Mouse (Mus musculus) E14TG2a.4 (cell line): ENCODE results near the gene Fignl2.

Experiments
- H3K27me3 ChIP-seq: 2 replicates; pipeline ENCODE4 v1.6.1; 2014; ENCODE audit warnings: low read length, control low read depth; ENCODE audit not compliant: insufficient read depth
- H3K36me3 ChIP-seq: 2 replicates; pipeline ENCODE4 v1.6.1; 2014; ENCODE audit warnings: low read length, control low read depth; ENCODE audit not compliant: insufficient read depth
- H3K4me1 ChIP-seq: replicated peaks from 2 replicates; pipeline ENCODE4 v1.6.1; 2014; ENCODE audit warnings: low read depth, low read length, control low read depth
- H3K4me3 ChIP-seq: replicated peaks from 2 replicates; pipeline ENCODE4 v1.5.1; 2014; ENCODE audit warnings: mild to moderate bottlenecking, low read length
- H3K9me3 ChIP-seq: 2 replicates; pipeline ENCODE4 v1.6.1; 2014; ENCODE audit warnings: low read length, control low read depth
- CTCF ChIP-seq: conservative IDR thresholded peaks from 2 replicates; pipeline ENCODE4 v1.5.1; 2014; ENCODE audit warnings: low read length
- NANOG ChIP-seq: IDR thresholded peaks from 2 replicates; pipeline ENCODE4 v1.6.1; 2014; ENCODE audit warnings: borderline replicate concordance, low read length, mixed read lengths
- POU5F1 ChIP-seq: IDR thresholded peaks from 2 replicates; pipeline ENCODE4 v1.6.1; 2014; ENCODE audit warnings: low read length, borderline replicate concordance

Fignl2 gene

DNA sequence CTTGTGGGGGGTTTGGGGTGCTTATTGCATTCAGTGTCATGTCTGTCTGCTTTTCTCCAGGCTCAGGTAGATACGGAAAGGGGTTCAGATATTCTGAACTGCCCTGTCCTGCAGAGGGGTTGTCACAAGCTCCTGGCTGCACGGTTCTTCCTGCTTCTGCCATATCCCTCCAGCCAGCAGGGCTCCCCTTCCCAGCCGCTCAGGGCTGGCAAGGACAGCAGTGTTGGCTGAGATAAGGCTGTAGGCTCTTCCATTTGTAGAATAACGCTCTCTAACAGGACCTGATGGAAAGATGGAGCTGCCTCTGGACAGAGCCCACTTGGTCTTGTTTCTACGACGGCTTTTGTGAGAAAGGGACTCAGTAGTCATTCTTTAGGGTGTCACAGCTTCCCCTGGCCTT, 36.4 kb downstream of the Fignl2 start:
- Histone ChIP-seq H3K4me1 (peaks cover 23% of the 10 kb centered on the region), H3K27me3 (peaks cover 93% of the 10 kb centered on the region), H3K4me3 (no peak overlapping the region), H3K9me3 (peaks cover 23% of the 10 kb centered on the region), H3K36me3 (no peaks in the 10 kb centered on the region)
- TF ChIP-seq POU5F1, result no peak
- TF ChIP-seq CTCF, result no peak
- TF ChIP-seq NANOG, result no peak

DNA sequence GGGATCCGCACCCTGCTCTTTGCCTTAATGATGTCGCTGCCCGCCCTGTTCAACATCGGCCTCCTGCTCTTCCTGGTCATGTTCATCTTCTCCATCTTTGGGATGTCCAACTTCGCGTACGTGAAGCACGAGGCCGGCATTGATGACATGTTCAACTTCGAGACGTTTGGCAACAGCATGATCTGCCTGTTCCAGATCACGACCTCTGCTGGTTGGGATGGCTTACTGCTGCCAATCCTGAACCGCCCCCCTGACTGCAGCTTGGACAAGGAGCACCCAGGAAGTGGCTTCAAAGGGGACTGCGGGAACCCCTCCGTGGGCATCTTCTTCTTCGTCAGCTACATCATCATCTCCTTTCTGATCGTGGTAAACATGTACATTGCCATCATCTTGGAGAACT, 38.7 kb downstream of the Fignl2 start:
- peaks cover 90% of the 10 kb centered on the region for H3K27me3 ChIP-seq
- TF ChIP-seq NANOG (no peak), CTCF (peak; percentile 60)
- H3K4me3 ChIP-seq, result peak overlapping the region; percentile 60
- peaks cover 16% of the 10 kb centered on the region for H3K4me1 ChIP-seq
- peaks cover 17% of the 10 kb centered on the region for H3K9me3 ChIP-seq
- no peaks in the 10 kb centered on the region for H3K36me3 ChIP-seq

DNA sequence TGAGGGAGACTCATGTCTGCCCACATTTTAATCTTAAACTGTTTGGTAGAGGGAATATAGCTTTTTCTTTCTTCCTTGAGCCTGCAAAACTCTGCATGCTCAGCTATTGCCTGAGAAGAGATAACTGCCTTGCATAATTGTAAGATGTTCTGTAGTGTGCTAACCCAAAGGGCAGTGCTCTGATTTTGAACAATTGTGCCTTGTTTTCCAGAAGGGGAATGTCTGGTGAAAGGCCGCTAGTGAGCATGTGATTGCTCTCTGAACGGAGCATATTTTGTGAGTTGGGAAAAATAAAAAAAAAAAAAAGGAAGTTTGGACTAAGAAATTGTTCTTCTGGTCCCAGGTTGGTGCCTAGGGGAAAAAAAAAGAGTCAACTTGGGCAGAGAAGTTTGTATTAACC, 49.4 kb downstream of the Fignl2 start:
- TF ChIP-seq POU5F1 (no peak), CTCF (no peak), NANOG (no peak)
- Histone ChIP-seq H3K4me3 (no peak overlapping the region), H3K27me3 (peaks cover 58% of the 10 kb centered on the region), H3K4me1 (peaks cover 8% of the 10 kb centered on the region; the same call in 1 of the 2 replicates), H3K36me3 (no peaks in the 10 kb centered on the region), H3K9me3 (no peaks in the 10 kb centered on the region)

DNA sequence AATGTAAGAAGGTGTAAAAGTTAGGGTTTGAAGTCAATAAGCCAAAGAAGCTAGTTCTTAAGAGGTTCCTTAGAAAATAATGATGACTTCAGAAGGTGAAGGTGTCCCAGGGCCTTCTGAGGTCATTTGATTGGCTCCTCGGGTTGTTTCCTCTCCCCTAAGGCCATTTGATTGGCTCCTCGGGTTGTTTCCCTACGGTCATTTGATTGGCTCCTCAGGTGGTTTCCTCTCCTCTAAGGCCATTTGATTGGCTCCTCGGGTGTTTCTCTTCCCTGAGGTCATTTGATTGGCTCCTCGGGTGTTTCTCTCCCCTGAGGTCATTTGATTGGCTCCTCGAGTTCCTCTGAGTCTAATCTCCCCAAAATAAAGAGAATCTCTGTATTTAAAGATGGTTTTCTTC, 67.0 kb downstream of the Fignl2 start:
- peaks cover 8% of the 10 kb centered on the region for H3K9me3 ChIP-seq
- no peaks in the 10 kb centered on the region for H3K36me3 ChIP-seq
- peaks cover 15% of the 10 kb centered on the region for H3K27me3 ChIP-seq
- peaks cover 9% of the 10 kb centered on the region for H3K4me1 ChIP-seq
- no peak for TF ChIP-seq POU5F1
- TF ChIP-seq NANOG, result no peak
- TF ChIP-seq CTCF, result no peak
- H3K4me3 ChIP-seq, result no peak overlapping the region

DNA sequence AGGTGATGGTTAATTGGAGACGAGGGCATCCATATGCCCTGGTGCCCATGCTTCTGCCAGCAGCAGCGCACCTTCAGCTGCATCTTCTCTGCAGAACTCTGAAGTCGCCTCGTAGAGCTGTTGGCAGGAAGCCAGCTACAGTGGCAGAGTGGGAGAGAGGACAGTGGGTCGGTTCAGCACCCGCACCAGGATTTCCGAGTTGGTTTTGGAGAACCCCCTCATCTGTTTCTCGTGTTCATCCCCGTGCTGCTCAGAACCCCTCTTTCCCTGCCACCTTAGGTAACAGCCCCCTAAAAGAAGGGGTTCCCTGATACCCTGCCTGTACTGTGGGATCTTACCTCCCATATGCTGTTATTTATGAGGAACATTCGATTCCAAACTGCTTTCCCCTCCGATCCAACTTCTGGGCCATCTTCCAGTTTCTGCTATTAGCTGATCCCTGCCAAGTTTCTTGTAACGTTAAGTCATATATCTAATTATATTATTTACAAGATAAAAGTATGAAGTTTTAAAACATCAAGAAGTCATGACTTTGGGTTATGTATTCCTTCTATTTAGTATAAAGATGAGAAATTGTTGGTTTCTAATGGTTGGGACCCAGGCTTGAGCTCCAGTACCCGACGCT, 69.9 kb downstream of the Fignl2 start:
- Histone ChIP-seq H3K9me3 (no peaks in the 10 kb centered on the region), H3K4me1 (peaks cover 9% of the 10 kb centered on the region), H3K4me3 (no peak overlapping the region), H3K36me3 (no peaks in the 10 kb centered on the region), H3K27me3 (peaks cover 35% of the 10 kb centered on the region)
- TF ChIP-seq CTCF, result no peak
- no peak for TF ChIP-seq POU5F1
- TF ChIP-seq NANOG, result no peak

DNA sequence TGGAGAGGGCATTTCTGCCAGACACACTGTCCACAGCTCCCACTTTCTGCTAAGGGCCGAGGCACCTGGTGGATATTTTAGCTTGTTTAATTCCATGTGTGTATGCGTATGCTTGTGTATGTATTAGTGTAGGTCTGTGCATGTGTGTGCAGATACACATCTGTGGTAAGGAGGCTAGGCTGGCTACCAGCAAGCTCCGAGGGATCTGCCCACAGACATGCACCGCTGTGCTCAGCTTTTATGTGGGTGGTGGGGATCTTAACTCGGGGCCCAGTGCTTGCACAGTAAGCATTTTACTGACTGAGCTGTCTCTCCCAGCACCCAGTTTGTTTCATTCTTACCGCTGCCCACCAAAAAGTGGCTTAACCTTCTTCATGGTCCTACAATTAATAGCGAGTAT, 71.1 kb downstream of the Fignl2 start:
- peaks cover 9% of the 10 kb centered on the region for H3K4me1 ChIP-seq
- H3K4me3 ChIP-seq, result no peak overlapping the region
- no peaks in the 10 kb centered on the region for H3K9me3 ChIP-seq
- TF ChIP-seq POU5F1, result no peak
- no peak for TF ChIP-seq NANOG
- TF ChIP-seq CTCF, result no peak
- no peaks in the 10 kb centered on the region for H3K36me3 ChIP-seq
- H3K27me3 ChIP-seq, result peaks cover 38% of the 10 kb centered on the region

DNA sequence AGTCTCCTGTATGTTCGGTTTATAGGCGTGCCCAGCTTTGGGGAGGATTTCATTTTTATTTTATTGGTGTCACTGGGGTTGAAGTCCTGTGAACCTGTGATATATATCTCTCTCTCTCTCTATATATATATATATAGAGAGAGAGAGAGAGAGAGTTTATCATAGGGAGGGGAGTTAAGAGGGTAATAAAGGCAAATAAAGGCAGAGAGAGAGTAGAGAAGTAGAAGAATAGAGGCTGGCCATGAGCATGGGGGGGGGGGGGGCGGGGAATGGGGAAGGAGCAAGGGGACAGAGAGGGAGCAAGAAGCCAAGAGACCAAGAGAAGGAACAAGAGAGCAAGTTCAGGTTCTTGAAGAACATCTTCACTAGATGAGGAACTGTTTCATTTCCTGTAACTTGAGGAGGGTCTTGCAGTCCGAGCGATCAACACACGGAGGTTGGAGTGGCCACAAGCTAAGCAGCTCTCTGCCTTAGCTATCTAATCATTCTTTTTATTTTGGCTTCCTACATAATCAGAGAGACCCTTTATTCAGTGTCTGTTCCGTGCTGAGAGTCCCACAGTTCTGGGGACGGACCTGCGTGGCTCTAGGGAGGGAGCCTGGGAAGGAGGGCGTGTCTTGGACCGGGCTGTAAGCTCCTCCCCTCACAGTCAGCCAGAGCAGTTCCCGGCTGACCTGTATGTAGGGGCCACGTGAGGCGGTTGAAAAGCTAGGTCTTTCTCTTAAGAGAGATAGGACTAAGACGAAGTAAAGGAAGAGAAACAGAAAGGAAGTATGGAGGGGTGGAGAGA, 71.9 kb downstream of the Fignl2 start:
- peaks cover 9% of the 10 kb centered on the region for H3K4me1 ChIP-seq
- no peaks in the 10 kb centered on the region for H3K36me3 ChIP-seq
- H3K4me3 ChIP-seq, result peak overlapping the region; percentile 30; the same call in 1 of the 2 replicates
- no peaks in the 10 kb centered on the region for H3K9me3 ChIP-seq
- peaks cover 38% of the 10 kb centered on the region for H3K27me3 ChIP-seq
- TF ChIP-seq POU5F1 (no peak), CTCF (no peak), NANOG (no peak)

DNA sequence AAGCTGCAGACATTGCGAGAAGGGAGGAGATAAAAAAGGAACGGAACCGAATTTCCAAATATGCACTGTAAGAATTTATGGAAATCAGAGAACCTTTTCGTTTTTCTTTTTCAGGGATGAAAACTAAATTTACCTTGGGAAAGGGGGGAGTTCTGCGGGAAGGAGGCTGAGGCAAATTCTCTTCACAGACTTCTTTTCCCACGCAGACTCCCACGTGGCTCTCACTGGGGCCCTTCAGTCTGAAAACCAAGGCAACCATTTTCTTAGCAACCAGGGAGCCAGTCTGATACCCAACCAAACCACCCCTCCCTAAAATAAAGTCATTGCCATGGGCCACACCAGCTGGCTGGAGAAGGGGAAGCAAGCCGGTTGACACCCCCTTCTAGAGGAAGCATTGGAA, 72.7 kb downstream of the Fignl2 start:
- TF ChIP-seq CTCF (no peak), POU5F1 (no peak), NANOG (no peak)
- Histone ChIP-seq H3K36me3 (no peaks in the 10 kb centered on the region), H3K9me3 (no peaks in the 10 kb centered on the region), H3K4me1 (peaks cover 9% of the 10 kb centered on the region), H3K4me3 (no peak overlapping the region), H3K27me3 (peaks cover 38% of the 10 kb centered on the region)
